27 mouse cellular contexts compared by ENCODE assay signal in genomic region chr1:90373001-90373400, GRCm38 (mm10).
"Had no signal": no experiment of that assay in that cellular context is flagged by ENCODE, and none has a peak within 500 bp of the region (broad histone marks: within the 10 kb centered on the region; RNA-seq: fewer than 3 reads in every experiment).

No protein-coding gene starts in this region.

- ATAC-seq: hindbrain, postnatal 0 days; intestine, embryonic 16.5 days; liver, embryonic 12.5 days had no signal

- H3K36me3 ChIP-seq: heart, embryonic 13.5 days; heart, embryonic 15.5 days; hindbrain, embryonic 13.5 days; hindbrain, embryonic 15.5 days; kidney, embryonic 15.5 days; limb, embryonic 13.5 days; limb, embryonic 15.5 days; liver, embryonic 12.5 days had no signal

- H3K4me1 ChIP-seq: hindbrain, embryonic 15.5 days; liver, embryonic 12.5 days had no signal

- DNase-seq: gastrocnemius, postnatal 14 days; gastrocnemius, postnatal 36 days; heart, adult 11 months; heart, adult 2 months; heart, postnatal 14 days; heart, postnatal 36 days; kidney, adult 11 months; kidney, adult 2 months; kidney, adult 9 months; kidney, postnatal 14 days; kidney, postnatal 36 days; layer of hippocampus, adult 9-11 months; layer of hippocampus, postnatal 36 days; left cerebral cortex, postnatal 4 days had no signal

- H3K9me3 ChIP-seq: heart, embryonic 13.5 days; heart, embryonic 15.5 days; hindbrain, embryonic 13.5 days; hindbrain, embryonic 15.5 days; kidney, embryonic 15.5 days; limb, embryonic 15.5 days; liver, embryonic 12.5 days had no signal

- H3K4me3 ChIP-seq: heart, adult 2 months; heart, embryonic 13.5 days; heart, embryonic 15.5 days; hindbrain, embryonic 13.5 days; hindbrain, embryonic 15.5 days; kidney, embryonic 15.5 days; limb, embryonic 13.5 days; limb, embryonic 15.5 days; liver, embryonic 12.5 days had no signal

- H3K27me3 ChIP-seq: heart, embryonic 13.5 days; heart, embryonic 15.5 days; hindbrain, embryonic 13.5 days; hindbrain, embryonic 15.5 days; kidney, embryonic 15.5 days; limb, embryonic 13.5 days; limb, embryonic 15.5 days; liver, embryonic 12.5 days had no signal

- H3K4me2 ChIP-seq: heart, embryonic 11.5 days; heart, embryonic 13.5 days; heart, embryonic 15.5 days; hindbrain, embryonic 13.5 days; hindbrain, embryonic 15.5 days; kidney, embryonic 15.5 days; limb, embryonic 13.5 days; limb, embryonic 15.5 days; liver, embryonic 12.5 days had no signal

- H3K27ac ChIP-seq: heart, adult 2 months; heart, embryonic 13.5 days; heart, embryonic 15.5 days; hindbrain, embryonic 13.5 days; hindbrain, embryonic 15.5 days; hindbrain, postnatal 0 days; kidney, embryonic 15.5 days; kidney, postnatal 0 days; limb, embryonic 13.5 days; limb, embryonic 15.5 days; liver, embryonic 12.5 days; liver, embryonic 14.5 days had no signal

- H3K9ac ChIP-seq: heart, embryonic 13.5 days; heart, embryonic 15.5 days; hindbrain, embryonic 13.5 days; hindbrain, embryonic 15.5 days; kidney, embryonic 15.5 days; limb, embryonic 13.5 days; limb, embryonic 15.5 days; liver, embryonic 12.5 days; liver, embryonic 14.5 days had no signal
